Mouse (Mus musculus) G1E (cell line): ENCODE measurements around the gene Gm10073.

Experiments
- CTCF ChIP-seq: IDR thresholded peaks from 2 replicates; pipeline ENCODE4 v1.5.1; 2012; ENCODE audit warnings: low read depth, low read length, inconsistent platforms, mixed read lengths
- GATA1 ChIP-seq: IDR thresholded peaks from 2 replicates; pipeline ENCODE4 v1.6.1; 2012; ENCODE audit warnings: borderline replicate concordance, low read length, inconsistent platforms, mixed read lengths
- GATA2 ChIP-seq: IDR thresholded peaks from 2 replicates; pipeline ENCODE4 v1.6.1; 2012; ENCODE audit warnings: low read depth, low read length, inconsistent platforms, borderline replicate concordance
- TAL1 ChIP-seq: conservative IDR thresholded peaks from 2 replicates; pipeline ENCODE4 v1.6.1; 2012; ENCODE audit warnings: low read depth, low read length, inconsistent platforms, mixed read lengths

GRCm38 (mm10) chr8:106588443-106589431 is 15.5 kb upstream of the Gm10073 start:
- no peak for TF ChIP-seq CTCF
- no peak for TF ChIP-seq TAL1
- TF ChIP-seq GATA1: no peak
- TF ChIP-seq GATA2: no peak
